9 mouse cellular contexts compared by ENCODE assay signal in genomic region chr16:45843351-45843891, GRCm38 (mm10).
A peak's percentile ranks its signal among the peaks of the same experiment; 100 is the strongest.
DNase-seq lines count a peak whose midpoint lies in the region; ATAC-seq and TF ChIP-seq lines count a peak whose summit lies in the region.
"Had no signal": no experiment of that assay in that cellular context is flagged by ENCODE, and none has a peak within 500 bp of the region (broad histone marks: within the 10 kb centered on the region; RNA-seq: fewer than 3 reads in every experiment).

No protein-coding gene starts in this region.

- no peaks in the 10 kb centered on the region for H3K9me3 ChIP-seq in intestine, postnatal 0 days (ENCODE audit: control insufficient read depth)

- H3K36me3 ChIP-seq in intestine, postnatal 0 days (ENCODE audit: control insufficient read depth, insufficient read depth), result no peaks in the 10 kb centered on the region

- H3K4me3 ChIP-seq in cerebellum, adult 2 months (replicated peaks; ENCODE audit: insufficient read depth, low read depth, low read length), result peak overlapping the region; percentile 55
- peak overlapping the region; percentile 74 for H3K4me3 ChIP-seq in intestine, postnatal 0 days (ENCODE audit: low read depth, low read length)

- no peak for TF ChIP-seq POLR2A in cerebellum, adult 2 months (IDR thresholded peaks at IDR 0.05; ENCODE audit: borderline replicate concordance, insufficient read depth, low read length)

- no peaks in the 10 kb centered on the region for H3K27me3 ChIP-seq in cerebellum, adult 2 months (ENCODE audit: control insufficient read depth, insufficient read depth, low read length)
- H3K27me3 ChIP-seq in intestine, postnatal 0 days (replicated peaks; ENCODE audit: control insufficient read depth, insufficient read depth, low read length), result no peaks in the 10 kb centered on the region
- H3K27me3 ChIP-seq: CH12.LX had no signal

- H3K4me1 ChIP-seq in cerebellum, adult 2 months (ENCODE audit: control insufficient read depth, insufficient read depth, low read length), result no peaks in the 10 kb centered on the region
- no peaks in the 10 kb centered on the region for H3K4me1 ChIP-seq in intestine, postnatal 0 days (replicated peaks; ENCODE audit: control insufficient read depth, insufficient read depth, low read length)

- no peak for TF ChIP-seq CTCF in cerebellum, adult 2 months (IDR thresholded peaks at IDR 0.05; ENCODE audit: borderline replicate concordance, insufficient read depth, low read depth, low read length)
- no peak for TF ChIP-seq CTCF in intestine, postnatal 0 days (IDR thresholded peaks at IDR 0.05; ENCODE audit: low read depth)

- H3K27ac ChIP-seq in cerebellum, adult 2 months (ENCODE audit: insufficient read depth, low read length), result no peak overlapping the region
- H3K27ac ChIP-seq in intestine, postnatal 0 days (ENCODE audit: low read depth, low read length), result peak overlapping the region; percentile 76

- DNase-seq in cerebellum, adult 2 months, result peak in 1 of 2 experiments; percentile 18
- no peak for DNase-seq in cerebellum, adult 9-11 months
- peak; percentile 70 to 75 for DNase-seq in heart, adult 18-20 months
- peak; percentile 63 to 68 for DNase-seq in lung, adult 18-20 months
- DNase-seq in retina, postnatal 1 day, result peak; percentile 44
- DNase-seq in frontal cortex, postnatal 14 days (ENCODE audit: low spot score in 2 of 2), result no peak

- peak; percentile 23 for ATAC-seq in common myeloid progenitor, adult 5-6 weeks (replicated peaks; ENCODE audit: low read depth, poor library complexity, severe bottlenecking)
- ATAC-seq in intestine, postnatal 0 days, result 0 out of 2 replicates have a peak, but pooled peaks have one; percentile 9

- WGBS in cerebellum, adult 2 months, result 6% methylated on average over 16 of the region's 16 CpGs
- WGBS in intestine, postnatal 0 days, result under 1% methylated on average over 16 of the region's 16 CpGs

- H3K9ac ChIP-seq in intestine, postnatal 0 days (ENCODE audit: low read depth, low read length), result peak overlapping the region; percentile 58

- peak overlapping the region; percentile 75 for H3K4me2 ChIP-seq in intestine, postnatal 0 days (replicated peaks; ENCODE audit: low read depth)

Comparison
In these comparisons a context has a peak if more than half of its experiments do, and no peak if none do; other contexts are left out.
1. DNase-seq: peak in heart, adult 18-20 months (2 of 2), lung, adult 18-20 months (2 of 2) and retina, postnatal 1 day (single experiment); none in cerebellum, adult 9-11 months (single experiment) and frontal cortex, postnatal 14 days (0 of 2).